Mouse (Mus musculus) midbrain, embryonic 13.5 days (tissue): ENCODE measurements around the gene Btbd35f15. TPM values are rescaled to one million over a fixed set of nuclear protein-coding genes. Genes with fewer than 3 reads are reported as not detected.
"Not testable (repeated sequence)": the region's sequence is repeated elsewhere in the genome, so short reads cannot be mapped to it uniquely, and the experiment has no call there.

Experiments used
- ATAC-seq: fragments of 200-750 bp; cut with Nextera tagmentation; 2 replicates; pipeline ENCODE4 v1.8.0; 2017; ENCODE audit warnings: mild to moderate bottlenecking, moderate TSS enrichment, moderate library complexity
- H3K27ac ChIP-seq: fragments of 300-500 bp; sonication (generic); 2 replicates; pipeline ENCODE4 v1.5.1; 2015; ENCODE audit warnings: inconsistent platforms, mild to moderate bottlenecking, moderate library complexity
- H3K27me3 ChIP-seq: fragments of 300-500 bp; sonication (generic); 2 replicates; pipeline ENCODE4 v1.6.1; 2015; ENCODE audit warnings: mild to moderate bottlenecking, inconsistent platforms
- H3K36me3 ChIP-seq: fragments of 300-500 bp; sonication (generic); 2 replicates; pipeline ENCODE4 v1.6.1; 2015; ENCODE audit warnings: mild to moderate bottlenecking, inconsistent platforms
- H3K4me1 ChIP-seq: fragments of 300-500 bp; sonication (generic); replicated peaks from 2 replicates; pipeline ENCODE4 v1.6.1; 2015; ENCODE audit warnings: inconsistent platforms
- H3K4me2 ChIP-seq: fragments of 300-500 bp; sonication (generic); replicated peaks from 2 replicates; pipeline ENCODE4 v1.6.1; 2015; ENCODE audit warnings: moderate library complexity, mild to moderate bottlenecking, inconsistent platforms
- H3K4me3 ChIP-seq: fragments of 300-500 bp; sonication (generic); replicated peaks from 2 replicates; pipeline ENCODE4 v1.5.1; 2015; ENCODE audit warnings: mild to moderate bottlenecking, inconsistent platforms
- H3K9ac ChIP-seq: fragments of 300-500 bp; sonication (generic); replicated peaks from 2 replicates; pipeline ENCODE4 v1.6.1; 2015; ENCODE audit warnings: mild to moderate bottlenecking, inconsistent platforms
- H3K9me3 ChIP-seq: fragments of 300-500 bp; sonication (generic); 2 replicates; pipeline ENCODE4 v1.6.1; 2016; ENCODE audit warnings: mild to moderate bottlenecking, inconsistent platforms
- WGBS: fragments of 180-500 bp; shearing (Covaris S2); methylation state at CpG from one replicate; pipeline ENCODE4 v1.1.7; 2015; 5-methylcytosine and 5-hydroxymethylcytosine counted together
- polyA plus RNA-seq: library from polyadenylated mRNA; unstranded; fragments of >200 nt; fragmentation: Nextera tagmentation; extraction: Ambion mirVana; gene quantifications from 2 replicates; pipeline ENCODE4 v1.2.1, GENCODE M21; 2015

Gene Btbd35f15
- not detected in 2 replicates for polyA plus RNA-seq

DNA sequence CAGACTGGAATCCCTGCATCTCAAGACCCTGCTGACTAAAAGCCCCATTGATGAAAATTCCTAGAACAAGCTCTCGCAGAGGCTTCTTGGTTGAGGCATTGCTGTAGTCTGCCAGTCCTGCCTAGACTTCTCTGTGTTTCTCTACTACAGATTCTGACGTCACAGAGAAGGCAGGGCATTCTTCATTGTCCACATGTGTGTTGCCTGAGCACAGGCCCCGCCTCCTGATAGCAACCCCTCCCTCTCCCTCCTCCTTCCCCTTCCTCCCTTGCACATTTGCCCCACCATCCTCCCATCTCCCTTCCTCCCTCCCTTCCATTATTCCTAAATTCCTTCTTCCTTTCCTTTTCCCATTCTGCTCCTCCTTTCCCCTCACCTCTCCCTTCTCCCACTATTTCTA, at the start of gene Btbd35f15:
Btbd35f15 (minus strand) TSS at position 101 of the 400 bp plus-strand sequence.
- not testable (repeated sequence) for H3K9ac ChIP-seq, H3K27me3 ChIP-seq, H3K4me3 ChIP-seq, H3K27ac ChIP-seq, H3K36me3 ChIP-seq, ATAC-seq, H3K4me1 ChIP-seq, H3K4me2 ChIP-seq, H3K9me3 ChIP-seq
- WGBS = no CpG with 5 or more reads among the region's 3 CpGs

Other genes with a start within 250 kb of the Btbd35f15 start
- gene Btbd35f13, start 79.9 kb upstream of the Btbd35f15 start, polyA plus RNA-seq = not detected in 2 replicates
- not detected in 2 replicates for gene Btbd35f14, start 125.0 kb upstream of the Btbd35f15 start, polyA plus RNA-seq